Mouse (Mus musculus) ES-CJ7 (cell line): Measurements from ENCODE around the gene Ank.
A peak's percentile ranks its signal among the peaks of the same experiment; 100 is the strongest.

Source experiments
- DNase-seq: peaks from one replicate; pipeline ENCODE4 v3.0.0; 2011; ENCODE audit warnings: low read depth, low spot score

Ank gene

DNA sequence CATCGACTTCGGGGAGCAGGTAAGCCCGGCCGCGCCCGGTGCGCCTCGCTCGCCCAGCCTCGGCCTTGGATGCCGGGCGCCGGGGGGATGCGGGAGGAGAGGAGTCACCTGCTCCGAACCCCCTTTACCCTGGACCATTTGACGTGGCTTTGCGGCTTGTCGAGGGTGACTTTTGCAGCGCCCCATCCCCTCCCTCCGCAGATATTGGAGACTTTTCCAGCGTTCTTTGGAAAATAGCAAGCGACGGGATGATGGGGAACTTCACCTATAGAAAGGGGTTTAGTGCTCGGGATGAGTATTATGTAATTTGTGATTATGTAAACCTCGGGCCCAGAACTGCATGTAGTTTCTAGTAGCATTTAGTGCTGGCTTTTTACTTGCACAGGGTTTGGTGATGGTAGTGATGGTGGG, 609 bp downstream of the Ank start:
- peak; percentile 7 for DNase-seq

DNA sequence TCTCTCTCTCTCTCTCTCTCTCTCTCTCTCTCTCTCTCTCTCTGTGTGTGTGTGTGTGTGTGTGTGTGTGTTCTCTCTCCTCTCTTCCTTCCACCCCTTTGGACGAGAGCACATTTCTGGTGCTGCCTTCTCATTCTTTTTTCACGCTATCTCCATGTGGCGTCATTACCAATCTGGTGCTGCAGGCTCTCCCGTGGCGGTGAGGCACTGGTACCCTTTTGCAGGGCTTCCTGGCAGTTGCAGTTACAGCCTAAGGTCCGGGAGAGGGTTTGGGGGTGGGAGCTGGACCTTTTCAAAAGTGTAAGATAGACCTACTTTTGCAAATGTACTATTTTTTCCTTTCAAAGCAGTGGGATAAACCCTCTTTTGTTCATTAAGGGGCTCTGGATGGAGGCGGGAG, 1.2 kb downstream of the Ank start:
- no peak for DNase-seq

DNA sequence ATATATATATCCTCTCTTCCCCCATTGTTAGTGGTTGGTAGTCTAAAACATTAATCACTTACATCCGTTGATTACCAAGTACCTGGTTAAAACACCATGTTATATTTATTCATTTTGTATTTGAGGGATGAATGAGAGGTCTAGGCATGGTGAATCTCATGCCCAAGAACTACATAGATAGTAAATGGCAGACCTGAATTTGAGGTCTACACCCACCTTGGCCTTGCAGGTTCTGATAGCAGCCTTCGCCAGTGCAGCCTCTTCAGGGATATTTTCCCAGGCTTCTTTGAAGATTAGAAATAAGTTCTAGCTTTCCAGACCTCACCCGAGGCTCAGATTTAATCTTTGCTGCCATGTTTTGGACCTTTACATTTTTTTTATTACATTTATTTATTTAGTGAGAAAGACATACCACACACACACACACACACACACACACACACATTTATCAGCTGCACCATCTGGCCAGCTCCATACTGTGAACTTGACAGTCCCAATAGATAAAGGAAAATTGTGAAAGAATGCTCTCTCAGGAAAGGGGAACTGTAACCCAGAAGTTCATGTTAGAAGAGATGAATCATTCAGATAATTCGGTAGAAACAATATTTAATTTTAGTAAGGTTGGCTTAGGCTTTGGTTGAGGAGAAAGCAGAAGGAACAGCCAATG, 2.5 kb downstream of the Ank start:
- no peak for DNase-seq

DNA sequence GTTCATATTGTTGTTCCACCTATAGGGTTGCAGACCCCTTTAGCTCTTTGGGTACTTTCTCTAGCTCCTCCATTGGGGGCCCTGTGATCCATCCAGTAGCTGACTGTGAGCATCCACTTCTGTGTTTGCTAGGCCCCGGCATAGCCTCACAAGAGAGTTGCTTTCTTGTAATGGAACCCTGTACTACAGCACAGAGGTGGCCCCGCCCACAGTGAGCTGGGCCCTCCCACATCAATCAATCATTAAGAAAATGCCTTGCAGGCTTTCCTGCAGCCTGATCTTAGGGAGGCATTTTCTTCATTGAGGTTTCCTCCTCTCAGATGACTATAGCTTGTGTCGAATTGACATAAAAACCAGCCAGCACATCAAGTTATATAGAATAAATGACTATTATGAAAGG, 3.9 kb downstream of the Ank start:
- peak; percentile 23 for DNase-seq

DNA sequence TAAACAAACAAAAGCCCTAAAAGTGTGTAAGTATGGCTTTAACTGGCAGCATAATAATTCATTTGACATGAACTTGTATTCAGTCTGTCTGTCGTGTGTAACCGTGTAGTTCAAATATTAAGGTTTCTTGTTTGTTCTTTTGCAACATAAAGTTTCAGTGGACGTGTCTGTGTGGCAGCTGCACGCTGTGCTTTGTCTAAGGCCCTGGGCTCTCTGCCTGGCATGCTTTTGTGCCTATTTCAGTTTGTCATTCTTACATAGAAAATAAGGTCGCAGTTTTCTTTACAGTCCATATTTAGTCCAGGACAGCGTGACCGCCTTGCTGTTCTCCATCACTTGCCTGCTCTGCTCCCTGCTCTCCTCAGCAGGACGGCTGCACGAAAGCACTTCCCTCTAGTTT, 5.8 kb downstream of the Ank start:
- no peak for DNase-seq

DNA sequence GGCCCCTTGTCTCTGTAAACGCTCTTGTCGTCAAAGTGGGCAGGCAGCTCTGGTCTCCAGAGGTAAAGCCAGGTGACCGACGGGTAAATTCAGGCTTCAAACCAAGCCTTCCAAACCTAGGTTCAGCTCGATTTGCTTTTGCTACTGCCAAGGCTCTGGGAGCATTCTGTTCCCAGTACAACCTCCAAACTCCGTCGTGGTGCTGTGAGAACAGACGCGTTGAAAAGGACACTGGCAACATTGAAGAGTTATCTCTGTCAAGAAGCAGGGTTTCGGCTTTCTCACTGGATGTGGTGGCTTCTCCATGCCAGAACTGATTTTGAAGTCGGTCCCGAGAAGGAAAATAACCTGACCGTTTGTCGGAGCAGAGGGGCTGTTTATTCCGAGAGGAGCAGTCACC, 9.5 kb downstream of the Ank start:
- no peak for DNase-seq

DNA sequence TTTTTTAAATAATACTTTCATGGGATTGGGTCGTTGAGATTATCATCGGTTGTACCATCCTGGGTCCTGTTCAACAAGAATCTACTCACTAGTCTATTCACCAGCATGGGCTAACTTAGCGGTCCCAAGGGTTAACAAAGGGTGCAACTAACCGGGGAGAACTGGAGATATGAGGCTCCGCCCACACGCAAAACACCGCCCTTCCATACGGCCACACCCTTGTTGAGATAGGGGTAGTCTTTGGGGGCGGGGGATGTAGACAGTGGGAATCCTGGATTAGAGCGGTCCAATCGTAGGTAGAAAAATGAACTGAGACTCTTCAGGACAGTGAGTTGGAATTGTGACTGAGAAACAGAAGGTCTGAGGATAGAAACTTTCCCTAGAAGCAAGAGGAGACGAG, 10.2 kb downstream of the Ank start:
- peak; percentile 42 for DNase-seq

DNA sequence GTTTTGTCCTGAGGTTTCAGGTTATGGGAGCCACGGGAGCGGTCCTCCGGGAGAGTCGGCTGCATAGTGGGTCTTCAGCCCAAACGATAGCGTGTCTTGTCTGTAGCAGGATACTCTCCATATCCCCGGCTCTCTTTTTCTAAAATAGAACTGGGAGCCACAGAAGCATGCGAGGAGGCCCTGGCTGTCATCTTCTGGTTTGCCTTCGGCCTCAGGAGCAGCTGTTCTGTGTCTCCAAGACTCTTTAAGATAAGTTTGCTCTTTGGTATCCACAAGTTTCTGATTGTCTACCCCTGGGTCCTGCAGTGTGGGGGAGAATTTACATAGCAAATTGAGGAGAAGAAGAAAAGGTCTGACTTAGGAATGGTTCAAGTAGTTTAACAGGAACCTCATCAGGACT, 10.7 kb downstream of the Ank start:
- DNase-seq, result no peak

DNA sequence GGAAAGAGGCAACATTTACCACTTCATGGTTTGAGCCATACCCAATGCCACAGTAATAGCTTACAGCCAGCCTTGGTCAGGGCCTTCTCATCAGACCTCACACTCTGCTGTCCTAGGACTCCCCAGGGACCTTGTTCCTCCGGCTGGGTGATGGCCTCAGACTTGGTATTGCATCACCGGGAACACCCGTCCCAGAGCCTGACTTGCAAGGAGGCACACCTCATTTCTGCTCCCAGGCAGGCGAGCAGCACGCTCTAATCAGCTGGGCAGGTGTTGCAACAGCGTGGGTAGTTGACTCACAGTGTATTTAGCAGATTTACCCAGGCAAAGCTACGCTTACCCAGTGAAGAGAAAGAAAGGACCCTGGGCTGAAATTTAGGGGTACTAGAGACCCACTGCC, 11.2 kb downstream of the Ank start:
- no peak for DNase-seq

DNA sequence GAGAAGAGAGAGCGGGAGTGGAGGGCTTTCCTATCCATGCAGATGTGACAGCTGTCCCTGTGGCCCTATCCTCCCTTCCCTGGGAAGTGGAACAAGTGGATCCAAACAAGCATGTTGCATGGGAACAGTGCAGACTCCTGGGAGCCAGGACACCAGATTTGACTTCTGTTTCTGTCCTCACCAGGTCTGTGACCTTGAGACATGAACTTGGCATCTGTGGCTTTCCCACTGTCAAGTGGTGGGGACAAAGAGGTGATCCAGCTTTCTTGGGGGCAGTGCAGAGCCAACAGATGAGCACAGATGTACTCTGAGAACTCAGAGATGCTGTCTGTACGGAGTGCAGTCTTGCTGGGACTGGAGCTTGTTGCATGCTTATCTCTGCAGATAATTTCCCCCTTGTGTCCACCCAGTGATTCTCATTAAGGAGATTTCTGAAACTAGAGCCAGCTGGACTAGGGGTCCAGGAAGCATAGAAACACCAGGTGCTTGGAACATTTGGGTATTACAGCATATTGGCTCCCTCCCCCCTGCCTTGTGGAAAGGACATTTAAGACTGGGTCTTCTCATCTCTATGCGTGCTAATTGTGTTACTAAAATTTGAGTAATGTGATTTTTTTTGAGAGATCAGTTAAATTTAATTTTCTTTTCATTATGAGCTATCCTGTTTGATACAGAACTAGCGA, 14.0 kb downstream of the Ank start:
- no peak for DNase-seq

DNA sequence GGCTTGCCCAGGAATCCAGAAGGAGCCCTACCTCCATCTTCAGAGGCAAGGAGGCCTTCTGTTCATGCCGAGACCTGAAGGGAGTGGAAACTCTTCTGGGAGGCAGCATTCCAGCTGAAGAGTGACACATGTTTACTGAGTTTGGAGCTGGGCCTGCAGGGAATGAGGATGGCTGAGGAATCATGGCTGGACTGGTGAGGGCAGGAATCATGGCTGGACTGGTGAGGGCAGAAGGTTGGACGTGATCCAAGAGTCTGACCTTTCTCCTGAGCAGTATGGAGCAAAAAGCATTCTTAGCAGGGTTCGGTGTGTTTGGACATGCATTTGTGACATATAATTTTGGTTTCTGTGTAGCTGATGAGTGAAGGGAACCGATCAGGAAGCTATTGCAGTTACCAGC, 15.5 kb downstream of the Ank start:
- DNase-seq, result no peak

DNA sequence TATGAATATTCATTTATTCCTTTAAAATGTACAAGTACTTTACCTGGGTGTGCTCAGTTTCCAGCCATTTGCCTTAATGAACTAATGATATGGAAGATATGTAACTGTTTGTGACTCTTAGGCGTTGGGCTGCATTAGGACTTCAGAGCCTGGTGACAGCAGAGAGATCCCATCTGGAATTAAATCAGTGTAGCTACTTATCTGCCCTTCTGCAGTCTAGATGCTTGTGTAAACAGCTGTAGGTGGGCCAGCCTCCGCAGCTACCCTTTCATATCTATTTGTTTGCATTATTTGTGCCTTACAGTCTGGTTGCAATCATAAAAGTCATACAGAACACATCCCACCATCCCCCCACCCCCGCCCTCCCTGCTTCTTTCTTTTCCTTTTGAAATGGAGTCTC, 16.7 kb downstream of the Ank start:
- DNase-seq, result peak; percentile 37

DNA sequence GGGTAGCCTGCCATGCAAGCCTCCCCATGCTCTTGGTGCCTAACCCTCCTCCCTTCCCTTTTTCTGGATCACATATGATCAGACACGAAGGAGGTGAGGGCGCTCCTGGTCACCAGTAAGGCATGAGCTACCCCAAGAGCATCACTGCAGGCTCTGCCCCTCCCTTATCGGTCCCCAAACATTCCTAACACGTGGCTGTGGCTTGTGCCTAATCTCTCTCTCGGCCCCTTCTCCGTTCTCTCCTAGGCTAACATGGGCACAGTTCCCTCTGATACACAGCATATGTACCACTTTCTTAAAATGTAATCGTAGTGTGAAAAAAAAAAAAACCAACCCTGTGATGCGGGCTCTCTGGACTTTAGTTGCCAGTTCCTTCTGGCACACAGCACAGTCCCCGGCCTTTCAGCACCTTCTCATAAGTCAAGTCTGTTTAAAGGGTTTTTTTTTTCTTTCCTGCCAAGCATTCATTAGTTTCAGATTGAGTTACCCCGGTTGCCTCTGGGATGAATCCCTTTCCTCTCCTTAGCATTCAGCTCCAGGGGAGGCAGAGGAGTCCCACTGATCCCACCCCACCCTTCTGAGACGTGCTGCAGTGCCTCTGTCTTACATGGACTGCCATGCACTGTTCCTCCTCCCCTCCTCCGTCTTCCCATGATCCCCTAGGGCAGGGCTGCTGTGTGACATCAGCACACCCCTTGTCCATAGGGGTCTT, 19.2 kb downstream of the Ank start:
- DNase-seq, result no peak

DNA sequence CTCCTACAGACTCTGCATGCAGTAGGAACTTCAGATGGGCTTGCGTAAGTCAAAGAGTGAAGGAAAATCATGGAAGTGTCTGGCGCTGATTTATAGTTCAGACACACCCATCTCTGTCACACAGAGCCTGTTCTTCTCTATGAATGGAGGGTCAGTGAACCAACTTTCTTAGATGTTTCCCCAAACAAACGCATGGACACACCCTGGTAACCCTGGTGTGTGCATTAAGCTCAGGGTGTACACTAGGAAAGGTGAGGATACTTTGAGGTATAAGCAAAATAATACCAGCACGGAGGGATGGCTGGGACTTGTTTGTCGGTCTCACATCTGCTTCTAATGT, 19.8 kb downstream of the Ank start:
- DNase-seq, result no peak

DNA sequence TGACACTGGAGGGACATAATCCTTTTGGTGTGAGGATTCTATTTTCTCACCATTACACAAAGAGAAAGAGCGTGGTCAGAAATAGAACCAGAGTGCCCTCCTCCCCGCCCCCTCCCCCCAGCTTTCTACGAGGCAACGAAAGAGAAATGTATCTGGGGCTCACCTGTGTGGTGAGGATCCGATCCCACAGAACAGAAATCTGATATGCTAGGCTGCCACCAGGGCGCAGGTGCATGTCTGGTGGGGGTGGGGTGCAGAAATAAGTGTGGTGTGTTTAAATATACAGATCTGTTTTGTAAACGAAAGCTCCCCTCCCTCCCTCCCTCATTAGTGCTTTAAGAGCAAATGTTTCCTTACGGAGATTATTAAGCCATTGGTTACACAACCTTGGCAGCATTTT, 20.6 kb downstream of the Ank start:
- no peak for DNase-seq

DNA sequence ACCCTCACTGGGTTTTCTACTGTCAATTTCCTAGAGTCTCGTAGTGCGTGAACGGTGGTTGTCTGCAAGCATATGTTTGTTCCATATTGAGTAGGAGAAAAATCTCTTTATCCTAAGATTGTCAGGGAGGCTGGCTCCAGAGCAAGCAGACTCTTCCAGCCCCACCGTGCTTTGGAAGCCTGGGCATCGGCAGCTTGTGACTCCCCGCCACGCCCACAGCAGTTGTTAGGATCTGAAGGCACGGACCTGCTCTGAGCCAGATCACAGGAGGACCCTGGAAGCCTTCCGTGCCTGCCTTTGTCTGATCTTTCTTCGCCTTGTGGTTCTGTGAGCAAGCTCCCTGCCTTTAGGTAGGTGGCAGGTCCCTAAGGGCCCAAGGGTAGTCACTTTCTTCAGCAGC, 21.6 kb downstream of the Ank start:
- DNase-seq, result no peak

DNA sequence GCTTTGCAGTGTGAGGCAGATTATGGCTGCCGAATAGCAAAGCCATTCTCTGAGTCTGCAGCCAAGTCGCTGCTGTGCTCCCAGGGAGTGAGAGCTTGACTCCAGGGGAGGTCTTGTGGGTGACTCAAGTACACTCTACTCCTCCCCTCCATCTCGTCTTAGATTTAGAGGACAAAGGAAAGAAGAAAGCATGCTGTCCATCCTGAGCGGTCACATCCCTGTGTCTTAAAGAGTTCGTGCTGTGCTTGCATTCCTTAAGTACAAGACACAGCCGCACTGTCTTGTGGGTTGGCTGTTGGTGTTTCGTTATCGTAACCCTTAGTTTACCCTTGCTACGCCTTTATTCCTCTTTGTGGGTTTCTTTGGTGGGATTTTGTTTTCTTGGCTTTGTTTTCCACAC, 24.2 kb downstream of the Ank start:
- no peak for DNase-seq

DNA sequence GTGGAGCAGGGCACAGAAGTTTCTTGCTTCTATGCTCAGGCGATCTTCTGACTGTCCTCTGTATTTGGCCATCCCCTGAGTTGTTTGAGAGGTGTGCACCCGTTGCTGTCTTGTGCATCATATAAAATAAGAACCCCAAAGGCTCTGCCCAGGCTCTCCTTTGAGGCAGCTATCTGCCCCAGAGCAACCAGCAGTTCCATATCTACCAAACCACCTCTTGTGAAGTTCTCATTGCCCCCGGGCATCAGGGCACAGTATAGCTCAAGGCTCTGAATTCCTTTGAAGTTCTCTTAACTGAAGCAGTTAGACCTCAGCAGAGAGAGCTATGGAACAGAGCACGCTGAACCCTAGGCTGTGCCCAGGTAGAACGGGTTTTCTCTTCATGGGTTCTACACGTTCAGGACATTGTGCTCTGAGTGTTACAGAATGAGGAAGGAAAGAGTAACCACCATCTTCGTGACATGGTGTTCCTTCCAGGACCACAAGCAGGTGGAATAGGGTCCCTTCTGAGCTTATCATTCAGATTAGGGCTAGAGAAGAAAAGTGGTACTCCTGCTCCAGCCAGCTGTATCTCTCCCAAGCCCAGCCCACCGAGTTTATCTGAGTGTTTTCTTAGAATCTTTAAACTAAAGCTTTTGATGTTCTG, 25.1 kb downstream of the Ank start:
- no peak for DNase-seq

DNA sequence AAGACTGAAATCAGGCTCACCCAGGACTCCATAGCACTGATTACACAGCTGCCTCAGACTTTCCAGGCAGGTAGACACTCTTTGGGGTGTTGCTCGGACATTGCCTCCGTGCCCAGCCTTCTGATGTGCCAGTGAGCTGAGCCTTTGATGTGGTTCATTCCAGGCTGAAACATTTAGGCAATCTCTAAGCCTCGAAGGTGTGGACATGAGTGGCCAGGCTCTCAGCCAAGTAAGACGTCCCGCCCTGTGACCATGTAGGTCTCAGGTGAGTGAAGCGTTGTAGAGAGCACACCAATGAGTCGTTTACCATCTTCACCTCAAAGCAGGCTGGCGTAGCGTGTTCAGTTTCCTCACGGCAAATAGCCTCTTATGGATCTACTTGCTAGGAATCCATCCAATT, 25.7 kb downstream of the Ank start:
- no peak for DNase-seq

DNA sequence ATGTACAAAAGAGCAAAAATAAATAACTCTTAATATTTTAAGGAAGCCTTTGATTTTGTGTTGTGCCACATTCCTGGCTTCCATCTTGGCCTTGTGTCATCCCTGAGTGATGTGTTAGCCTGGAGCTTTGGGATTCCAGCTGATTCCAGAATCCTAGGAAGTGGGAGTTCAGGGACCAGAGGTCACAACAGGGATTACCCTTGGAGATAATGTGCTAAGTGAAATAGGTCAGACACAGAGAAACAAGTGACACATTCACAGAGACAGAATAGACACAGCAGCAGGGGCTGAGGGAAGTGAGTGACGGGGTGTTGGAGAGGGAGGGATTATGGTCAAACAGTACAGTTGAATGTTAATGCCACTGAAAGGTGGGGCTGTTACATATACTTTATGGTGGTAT, 26.3 kb downstream of the Ank start:
- no peak for DNase-seq

DNA sequence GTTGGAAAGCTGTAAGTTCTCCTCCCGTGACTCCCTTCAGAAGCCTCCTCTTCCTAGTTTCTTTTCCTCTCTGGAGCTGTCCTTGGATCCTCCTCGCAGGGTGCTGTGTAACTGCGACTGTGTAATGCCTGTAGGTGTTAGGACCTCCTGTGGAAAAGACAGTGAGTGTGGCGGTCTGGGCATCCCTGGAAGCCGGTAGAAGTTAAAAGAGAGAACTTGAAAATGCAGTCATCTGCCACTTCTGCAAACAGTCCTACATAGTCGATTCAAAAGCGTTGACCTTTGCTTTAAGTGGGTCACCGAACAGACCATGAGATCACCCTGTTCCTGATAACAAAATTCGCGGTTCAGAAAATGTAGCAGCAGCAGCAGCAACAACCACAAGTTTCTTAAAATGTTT, 27.0 kb downstream of the Ank start:
- no peak for DNase-seq

DNA sequence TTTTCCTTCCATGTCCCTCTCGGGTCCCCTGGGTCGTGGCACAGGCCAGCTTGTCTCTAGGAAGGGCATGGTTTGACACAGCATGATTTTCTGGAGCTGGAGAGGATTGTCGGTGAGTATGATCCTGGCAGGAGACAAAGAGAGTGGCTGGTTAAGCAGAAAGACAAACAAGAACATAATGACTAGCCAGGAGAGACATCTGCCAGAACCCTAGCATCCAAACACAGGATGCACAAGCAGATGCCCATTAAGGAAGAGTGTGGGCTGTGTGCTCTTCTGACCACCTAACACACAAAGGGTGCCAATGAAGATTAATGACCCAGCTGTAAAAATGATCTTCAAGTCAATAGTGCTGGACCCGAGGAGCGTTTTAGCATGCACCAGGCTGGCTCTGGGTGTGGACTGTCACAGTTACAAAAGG, 29.5 kb downstream of the Ank start:
- no peak for DNase-seq
